ENCODE assay signal across 8 mouse cellular contexts in the genomic region with DNA sequence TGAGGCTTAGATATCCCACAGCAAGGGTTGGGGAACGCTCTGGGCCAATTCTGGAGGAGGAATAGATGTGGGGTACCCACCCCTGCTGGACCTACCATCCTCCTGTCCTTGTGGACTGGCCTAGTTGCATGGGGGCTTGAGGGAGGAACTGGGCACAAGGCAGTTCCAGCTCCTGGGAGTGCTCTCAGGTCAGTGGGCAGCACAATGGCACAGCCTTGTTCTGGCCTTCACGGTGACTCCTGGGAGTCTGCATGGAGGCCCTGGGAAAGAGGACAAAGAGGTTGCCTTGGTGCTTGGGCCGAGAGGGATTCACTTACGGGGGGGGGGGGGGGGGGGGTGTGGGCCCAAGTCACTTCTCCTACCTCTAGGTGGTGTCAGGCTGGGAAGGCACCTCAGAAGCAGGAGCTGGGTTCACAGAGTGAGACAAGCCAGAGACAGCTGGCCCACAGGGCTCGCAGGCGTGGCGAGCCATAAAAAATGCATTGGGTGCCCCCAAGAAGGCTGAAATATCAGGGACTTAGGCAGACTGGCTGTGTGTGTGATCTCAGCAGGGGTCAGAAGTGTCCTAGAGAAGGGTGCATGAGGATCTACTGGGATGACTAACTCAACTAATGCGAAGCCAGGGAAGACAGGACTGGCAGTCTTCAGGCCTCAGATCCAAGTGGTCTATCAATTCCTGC.
A peak's percentile ranks its signal among the peaks of the same experiment; 100 is the strongest.
DNase-seq lines count a peak whose midpoint lies in the region; ATAC-seq and TF ChIP-seq lines count a peak whose summit lies in the region.

No protein-coding gene starts in this region.

- peaks cover 24% of the 10 kb centered on the region for H3K4me1 ChIP-seq in lung, adult 2 months (ENCODE audit: control insufficient read depth, insufficient read depth, low read length)
- peaks cover 66% of the 10 kb centered on the region for H3K4me1 ChIP-seq in heart, embryonic 16.5 days (ENCODE audit: control insufficient read depth, insufficient read depth, low read length)
- peaks cover 82% of the 10 kb centered on the region for H3K4me1 ChIP-seq in limb, embryonic 15.5 days
- peaks cover 85% of the 10 kb centered on the region for H3K4me1 ChIP-seq in olfactory bulb, adult 2 months (ENCODE audit: control insufficient read depth, insufficient read depth, low read length)

- TF ChIP-seq POLR2A in lung, adult 2 months (IDR thresholded peaks at IDR 0.05; ENCODE audit: borderline replicate concordance, extremely low read depth, low read depth, low read length), result peak; percentile 25; the same call in 1 of the 2 replicates
- no peak for TF ChIP-seq POLR2A in olfactory bulb, adult 2 months (IDR thresholded peaks at IDR 0.05; ENCODE audit: insufficient read depth, low read depth, low read length)

- peak overlapping the region; percentile 79 for H3K4me2 ChIP-seq in heart, embryonic 16.5 days (ENCODE audit: low read depth, low read length)
- peak overlapping the region; percentile 72 for H3K4me2 ChIP-seq in limb, embryonic 15.5 days

- H3K27me3 ChIP-seq in heart, embryonic 16.5 days (ENCODE audit: control insufficient read depth, insufficient read depth, low read length), result no peaks in the 10 kb centered on the region
- H3K27me3 ChIP-seq in limb, embryonic 15.5 days, result no peaks in the 10 kb centered on the region

- WGBS in lung, adult 2 months, result 36% methylated on average over 8 of the region's 8 CpGs
- WGBS in heart, embryonic 16.5 days, result 32% methylated on average over 8 of the region's 8 CpGs
- 15% methylated on average over 8 of the region's 8 CpGs for WGBS in limb, embryonic 15.5 days
- WGBS in olfactory bulb, adult 2 months, result 19% methylated on average over 8 of the region's 8 CpGs

- peak overlapping the region; percentile 59 for H3K4me3 ChIP-seq in lung, adult 2 months (replicated peaks; ENCODE audit: extremely low read depth, low read depth, low read length)
- peak overlapping the region; percentile 45 for H3K4me3 ChIP-seq in heart, embryonic 16.5 days (ENCODE audit: low read length)
- H3K4me3 ChIP-seq in limb, embryonic 15.5 days, result peak overlapping the region; percentile 32
- peak overlapping the region; percentile 15 for H3K4me3 ChIP-seq in olfactory bulb, adult 2 months (ENCODE audit: insufficient read depth, low read depth, low read length)

- H3K9ac ChIP-seq in heart, embryonic 16.5 days (ENCODE audit: low read length), result peak overlapping the region; percentile 71
- peak overlapping the region; percentile 51 for H3K9ac ChIP-seq in limb, embryonic 15.5 days

- no peaks in the 10 kb centered on the region for H3K9me3 ChIP-seq in heart, embryonic 16.5 days (replicated peaks; ENCODE audit: control insufficient read depth, low read length)
- no peaks in the 10 kb centered on the region for H3K9me3 ChIP-seq in limb, embryonic 15.5 days

- ATAC-seq in heart, embryonic 16.5 days (replicated peaks; ENCODE audit: extremely low read depth, insufficient read depth, low FRiP score), result no peak
- ATAC-seq in limb, embryonic 15.5 days (ENCODE audit: insufficient number of reproducible peaks, low FRiP score, low TSS enrichment, low read depth), result no peak

- TF ChIP-seq CTCF in lung, adult 2 months (IDR thresholded peaks at IDR 0.05; ENCODE audit: insufficient read depth, low read length), result no peak
- TF ChIP-seq CTCF in olfactory bulb, adult 2 months (IDR thresholded peaks at IDR 0.05; ENCODE audit: insufficient read depth, low read depth, low read length), result no peak

- peak overlapping the region; percentile 97 for H3K27ac ChIP-seq in heart, embryonic 16.5 days (ENCODE audit: low read length)
- H3K27ac ChIP-seq in limb, embryonic 15.5 days, result peak overlapping the region; percentile 98
- H3K27ac ChIP-seq in olfactory bulb, adult 2 months (ENCODE audit: insufficient read depth, low read depth, low read length), result peak overlapping the region; percentile 100

- no peaks in the 10 kb centered on the region for H3K36me3 ChIP-seq in heart, embryonic 16.5 days (ENCODE audit: control insufficient read depth, insufficient read depth)
- H3K36me3 ChIP-seq in limb, embryonic 15.5 days, result no peaks in the 10 kb centered on the region

- peak; percentile 58 for DNase-seq in lung, adult 2 months
- DNase-seq in lung, postnatal 25 days (ENCODE audit: low spot score), result no peak
- peak; percentile 78 for DNase-seq in cerebellum, adult 9-11 months
- DNase-seq in frontal cortex, adult 2 months (ENCODE audit: extremely low spot score in 1 of 2, low spot score in 1 of 2), result no peak
- no peak for DNase-seq in urinary bladder, postnatal 10 days (ENCODE audit: low spot score)

Comparison
In these comparisons a context has a peak if more than half of its experiments do, and no peak if none do; other contexts are left out.
1. DNase-seq: peak in lung, adult 2 months (single experiment) and cerebellum, adult 9-11 months (single experiment); none in lung, postnatal 25 days (single experiment), frontal cortex, adult 2 months (0 of 2) and urinary bladder, postnatal 10 days (single experiment).
2. Peak in every context shown above with its lines, with median percentiles within 50 percentile points of each other: H3K4me3 ChIP-seq and H3K27ac ChIP-seq.